Mouse (Mus musculus): Measurements from ENCODE around the gene Il12a. TPM values are rescaled to one million over a fixed set of nuclear protein-coding genes. Genes with fewer than 3 reads are reported as not detected.

Il12a gene
- total and polyA plus RNA-seq, 2 experiments from 2014 or later, result 0.68 TPM; not detected in 1

- no peak for TF ChIP-seq CTCF (IDR thresholded peaks at IDR 0.05; ENCODE audit: low read depth)
- DNase-seq (ENCODE audit: low spot score), result no peak
- no peaks in the 10 kb centered on the region for H3K9me3 ChIP-seq (ENCODE audit: low read length)
- no peak overlapping the region for H3K9ac ChIP-seq (replicated peaks; ENCODE audit: low read length)
- WGBS, result 61% methylated on average over 2 of the region's 2 CpGs
- no peak overlapping the region for H3K4me3 ChIP-seq (ENCODE audit: low read length)
- H3K4me1 ChIP-seq (ENCODE audit: insufficient read depth, low read length), result no peaks in the 10 kb centered on the region
- no peak for ATAC-seq
- no peaks in the 10 kb centered on the region for H3K36me3 ChIP-seq (ENCODE audit: insufficient read depth, low read length)
- no peaks in the 10 kb centered on the region for H3K27me3 ChIP-seq (ENCODE audit: insufficient read depth, low read length)
- H3K27ac ChIP-seq, result no peak overlapping the region
- H3K4me2 ChIP-seq (ENCODE audit: low read depth, low read length), result no peak overlapping the region
Measured at GRCm38 (mm10) chr3:68683579-68683978, 6.9 kb upstream of the Il12a start.

- no peak for TF ChIP-seq CTCF (IDR thresholded peaks at IDR 0.05; ENCODE audit: low read depth)
- Histone ChIP-seq H3K27me3 (ENCODE audit: insufficient read depth, low read length) (no peaks in the 10 kb centered on the region), H3K36me3 (ENCODE audit: insufficient read depth, low read length) (no peaks in the 10 kb centered on the region), H3K4me1 (ENCODE audit: insufficient read depth, low read length) (no peaks in the 10 kb centered on the region), H3K27ac (no peak overlapping the region), H3K9me3 (ENCODE audit: low read length) (no peaks in the 10 kb centered on the region), H3K4me2 (ENCODE audit: low read depth, low read length) (no peak overlapping the region), H3K9ac (replicated peaks; ENCODE audit: low read length) (no peak overlapping the region), H3K4me3 (ENCODE audit: low read length) (no peak overlapping the region)
- DNase-seq (ENCODE audit: low spot score) (no peak), ATAC-seq (no peak)
- WGBS, result 89% methylated on average over 1 of the region's 1 CpGs
Measured at GRCm38 (mm10) chr3:68684207-68684606, 6.2 kb upstream of the Il12a start.

GRCm38 (mm10) chr3:68686852-68687560 is 3.4 kb upstream of the Il12a start:
- Histone ChIP-seq H3K4me1 (ENCODE audit: insufficient read depth, low read length) (no peaks in the 10 kb centered on the region), H3K9ac (replicated peaks; ENCODE audit: low read length) (no peak overlapping the region), H3K27ac (peak overlapping the region; percentile 12; the same call in 1 of the 2 replicates), H3K4me3 (ENCODE audit: low read length) (no peak overlapping the region), H3K27me3 (ENCODE audit: insufficient read depth, low read length) (no peaks in the 10 kb centered on the region), H3K36me3 (ENCODE audit: insufficient read depth, low read length) (no peaks in the 10 kb centered on the region), H3K9me3 (ENCODE audit: low read length) (no peaks in the 10 kb centered on the region), H3K4me2 (ENCODE audit: low read depth, low read length) (no peak overlapping the region; the same call in 1 of the 2 replicates)
- DNase-seq (ENCODE audit: low spot score) (peak; percentile 74), ATAC-seq (peak; percentile 75; the same call in 1 of the 2 replicates)
- no peak for TF ChIP-seq CTCF (IDR thresholded peaks at IDR 0.05; ENCODE audit: low read depth)
- 43% methylated on average over 8 of the region's 8 CpGs for WGBS

GRCm38 (mm10) chr3:68689346-68689745 is 1.1 kb upstream of the Il12a start:
- WGBS, result 79% methylated on average over 7 of the region's 7 CpGs
- Histone ChIP-seq H3K36me3 (ENCODE audit: insufficient read depth, low read length) (no peaks in the 10 kb centered on the region), H3K9ac (replicated peaks; ENCODE audit: low read length) (no peak overlapping the region), H3K27me3 (ENCODE audit: insufficient read depth, low read length) (no peaks in the 10 kb centered on the region), H3K4me2 (ENCODE audit: low read depth, low read length) (no peak overlapping the region), H3K4me3 (ENCODE audit: low read length) (no peak overlapping the region), H3K9me3 (ENCODE audit: low read length) (no peaks in the 10 kb centered on the region), H3K4me1 (ENCODE audit: insufficient read depth, low read length) (peaks cover 5% of the 10 kb centered on the region; the same call in 1 of the 2 replicates), H3K27ac (no peak overlapping the region)
- ATAC-seq (no peak), DNase-seq (ENCODE audit: low spot score) (no peak)
- TF ChIP-seq CTCF (IDR thresholded peaks at IDR 0.05; ENCODE audit: low read depth), result no peak

- Histone ChIP-seq H3K27ac (no peak overlapping the region), H3K4me2 (ENCODE audit: low read depth, low read length) (no peak overlapping the region), H3K4me3 (ENCODE audit: low read length) (no peak overlapping the region), H3K4me1 (ENCODE audit: insufficient read depth, low read length) (peaks cover 5% of the 10 kb centered on the region; the same call in 1 of the 2 replicates), H3K9me3 (ENCODE audit: low read length) (no peaks in the 10 kb centered on the region), H3K9ac (replicated peaks; ENCODE audit: low read length) (no peak overlapping the region), H3K36me3 (ENCODE audit: insufficient read depth, low read length) (no peaks in the 10 kb centered on the region), H3K27me3 (ENCODE audit: insufficient read depth, low read length) (no peaks in the 10 kb centered on the region)
- no peak for TF ChIP-seq CTCF (IDR thresholded peaks at IDR 0.05; ENCODE audit: low read depth)
- ATAC-seq, result no peak
- DNase-seq (ENCODE audit: low spot score), result no peak
- 88% methylated on average over 28 of the region's 28 CpGs for WGBS
Measured at GRCm38 (mm10) chr3:68691100-68691778, 795 bp downstream of the Il12a start.

GRCm38 (mm10) chr3:68691938-68692599 is 1.6 kb downstream of the Il12a start:
- H3K36me3 ChIP-seq (ENCODE audit: insufficient read depth, low read length), result no peaks in the 10 kb centered on the region
- ATAC-seq (no peak), DNase-seq (ENCODE audit: low spot score) (no peak)
- H3K27me3 ChIP-seq (ENCODE audit: insufficient read depth, low read length), result no peaks in the 10 kb centered on the region
- no peak for TF ChIP-seq CTCF (IDR thresholded peaks at IDR 0.05; ENCODE audit: low read depth)
- no peak overlapping the region for H3K27ac ChIP-seq
- H3K4me3 ChIP-seq (ENCODE audit: low read length), result no peak overlapping the region
- no peak overlapping the region for H3K9ac ChIP-seq (replicated peaks; ENCODE audit: low read length)
- H3K9me3 ChIP-seq (ENCODE audit: low read length), result no peaks in the 10 kb centered on the region
- WGBS, result 86% methylated on average over 7 of the region's 7 CpGs
- H3K4me1 ChIP-seq (ENCODE audit: insufficient read depth, low read length), result peaks cover 5% of the 10 kb centered on the region; the same call in 1 of the 2 replicates
- no peak overlapping the region for H3K4me2 ChIP-seq (ENCODE audit: low read depth, low read length)

Data from hindbrain, postnatal 0 days (tissue).